Mouse (Mus musculus) embryonic facial prominence, embryonic 14.5 days (tissue): ENCODE measurements around the gene Filip1l. TPM values are rescaled to one million over a fixed set of nuclear protein-coding genes. Genes with fewer than 3 reads are reported as not detected.

ENCODE experiments used
- ATAC-seq: fragments of 200-750 bp; cut with Nextera tagmentation; 2 replicates; pipeline ENCODE4 v1.8.0; 2017; ENCODE audit warnings: low read depth, moderate number of reproducible peaks, moderate TSS enrichment
- DNase-seq: peaks from one replicate; pipeline ENCODE4 v3.0.0-alpha.2; 2015; ENCODE audit warnings: low spot score
- H3K27ac ChIP-seq: fragments of 300-500 bp; sonication (generic); replicated peaks from 2 replicates; pipeline ENCODE4 v1.5.1; 2014; ENCODE audit warnings: low read depth, mild to moderate bottlenecking, low read length, moderate library complexity
- H3K27me3 ChIP-seq: fragments of 300-500 bp; sonication (generic); replicated peaks from 2 replicates; pipeline ENCODE4 v1.6.1; 2014; ENCODE audit warnings: low read length; ENCODE audit not compliant: control insufficient read depth, insufficient read depth
- H3K36me3 ChIP-seq: fragments of 300-500 bp; sonication (generic); 2 replicates; pipeline ENCODE4 v1.6.1; 2014; ENCODE audit warnings: low read length, mixed read lengths; ENCODE audit not compliant: control insufficient read depth, insufficient read depth
- H3K4me1 ChIP-seq: fragments of 300-500 bp; sonication (generic); 2 replicates; pipeline ENCODE4 v1.6.1; 2014; ENCODE audit warnings: antibody characterized with exemption, low read length; ENCODE audit not compliant: control insufficient read depth, insufficient read depth
- H3K4me2 ChIP-seq: fragments of 300-500 bp; sonication (generic); 2 replicates; pipeline ENCODE4 v1.6.1; 2014; ENCODE audit warnings: low read depth, mild to moderate bottlenecking, low read length, moderate library complexity, mixed read lengths
- H3K4me3 ChIP-seq: fragments of 300-500 bp; sonication (generic); 2 replicates; pipeline ENCODE4 v1.5.1; 2014; ENCODE audit warnings: low read depth, mild to moderate bottlenecking, low read length
- H3K9ac ChIP-seq: fragments of 300-500 bp; sonication (generic); 2 replicates; pipeline ENCODE4 v1.6.1; 2014; ENCODE audit warnings: low read depth, mild to moderate bottlenecking, low read length, moderate library complexity, mixed read lengths
- H3K9me3 ChIP-seq: fragments of 300-500 bp; sonication (generic); 2 replicates; pipeline ENCODE4 v1.6.1; 2016; ENCODE audit warnings: low read length; ENCODE audit not compliant: control insufficient read depth
- WGBS: fragments of 180-500 bp; shearing (Covaris S2); extraction: QIAGEN DNeasy Blood & Tissue Kit; methylation state at CpG from one replicate; pipeline ENCODE4 v1.1.7; 2014; 5-methylcytosine and 5-hydroxymethylcytosine counted together
- polyA plus RNA-seq: library from polyadenylated mRNA; unstranded; fragments of >200 nt; fragmentation: Nextera tagmentation; extraction: Ambion mirVana; gene quantifications from 2 replicates; pipeline ENCODE4 v1.2.1, GENCODE M21; 2014

The Filip1l gene
- polyA plus RNA-seq, 1 experiment from 2014 or later = 30.2 TPM

- Histone ChIP-seq H3K9me3 (peaks cover 5% of the 10 kb centered on the region; the same call in 1 of the 2 replicates), H3K36me3 (no peaks in the 10 kb centered on the region), H3K27me3 (no peaks in the 10 kb centered on the region), H3K4me2 (no peak overlapping the region), H3K4me3 (no peak overlapping the region), H3K27ac (no peak overlapping the region; the same call in 1 of the 2 replicates), H3K4me1 (peaks cover 6% of the 10 kb centered on the region; the same call in 1 of the 2 replicates), H3K9ac (no peak overlapping the region)
- DNase-seq (peak; percentile 85), ATAC-seq (peak; percentile 89)
- 52% methylated on average over 2 of the region's 2 CpGs for WGBS
These were observed 125.6 kb downstream of the Filip1l start for GRCm38 (mm10) chr16:57478451-57478850.

GRCm38 (mm10) chr16:57479776-57480175 lies 126.9 kb downstream of the Filip1l start:
- ATAC-seq (no peak), DNase-seq (no peak)
- no peaks in the 10 kb centered on the region for H3K4me1 ChIP-seq
- H3K9me3 ChIP-seq = peaks cover 5% of the 10 kb centered on the region; the same call in 1 of the 2 replicates
- no peaks in the 10 kb centered on the region for H3K27me3 ChIP-seq
- WGBS = 71% methylated on average over 5 of the region's 5 CpGs
- no peak overlapping the region for H3K4me3 ChIP-seq
- H3K27ac ChIP-seq = no peak overlapping the region
- no peak overlapping the region for H3K4me2 ChIP-seq
- H3K36me3 ChIP-seq = no peaks in the 10 kb centered on the region
- H3K9ac ChIP-seq = no peak overlapping the region

GRCm38 (mm10) chr16:57482264-57482663 lies 129.4 kb downstream of the Filip1l start:
- H3K4me1 ChIP-seq = peaks cover 5% of the 10 kb centered on the region; the same call in 1 of the 2 replicates
- H3K4me2 ChIP-seq = no peak overlapping the region
- DNase-seq (no peak), ATAC-seq (no peak)
- H3K9me3 ChIP-seq = no peaks in the 10 kb centered on the region
- no peak overlapping the region for H3K27ac ChIP-seq
- H3K4me3 ChIP-seq = no peak overlapping the region
- H3K9ac ChIP-seq = no peak overlapping the region
- WGBS = 71% methylated on average over 6 of the region's 6 CpGs
- no peaks in the 10 kb centered on the region for H3K36me3 ChIP-seq
- no peaks in the 10 kb centered on the region for H3K27me3 ChIP-seq

- H3K27ac ChIP-seq = no peak overlapping the region
- H3K9ac ChIP-seq = no peak overlapping the region
- ATAC-seq (no peak), DNase-seq (no peak)
- no peak overlapping the region for H3K4me2 ChIP-seq
- no peak overlapping the region for H3K4me3 ChIP-seq
- peaks cover 6% of the 10 kb centered on the region; the same call in 1 of the 2 replicates for H3K4me1 ChIP-seq
- no peaks in the 10 kb centered on the region for H3K27me3 ChIP-seq
- 68% methylated on average over 4 of the region's 4 CpGs for WGBS
- no peaks in the 10 kb centered on the region for H3K9me3 ChIP-seq
- no peaks in the 10 kb centered on the region for H3K36me3 ChIP-seq
These were observed 130.0 kb downstream of the Filip1l start for GRCm38 (mm10) chr16:57482911-57483310.

GRCm38 (mm10) chr16:57483503-57483902 lies 130.6 kb downstream of the Filip1l start:
- ATAC-seq (no peak), DNase-seq (no peak)
- H3K9me3 ChIP-seq = no peaks in the 10 kb centered on the region
- no peaks in the 10 kb centered on the region for H3K27me3 ChIP-seq
- peaks cover 7% of the 10 kb centered on the region; the same call in 1 of the 2 replicates for H3K4me1 ChIP-seq
- H3K9ac ChIP-seq = no peak overlapping the region
- WGBS = 76% methylated on average over 2 of the region's 2 CpGs
- H3K36me3 ChIP-seq = no peaks in the 10 kb centered on the region
- no peak overlapping the region for H3K4me2 ChIP-seq
- H3K27ac ChIP-seq = no peak overlapping the region
- H3K4me3 ChIP-seq = no peak overlapping the region

- WGBS = 65% methylated on average over 12 of the region's 12 CpGs
- Histone ChIP-seq H3K4me3 (no peak overlapping the region), H3K9ac (no peak overlapping the region), H3K9me3 (no peaks in the 10 kb centered on the region), H3K36me3 (no peaks in the 10 kb centered on the region), H3K27me3 (no peaks in the 10 kb centered on the region), H3K4me1 (peaks cover 7% of the 10 kb centered on the region; the same call in 1 of the 2 replicates), H3K4me2 (no peak overlapping the region), H3K27ac (no peak overlapping the region)
- DNase-seq (no peak), ATAC-seq (no peak)
These were observed 131.3 kb downstream of the Filip1l start for GRCm38 (mm10) chr16:57484043-57484795.

- WGBS = 78% methylated on average over 9 of the region's 9 CpGs
- ATAC-seq (no peak), DNase-seq (no peak)
- Histone ChIP-seq H3K4me3 (no peak overlapping the region), H3K27me3 (no peaks in the 10 kb centered on the region), H3K27ac (no peak overlapping the region), H3K4me2 (no peak overlapping the region), H3K9me3 (no peaks in the 10 kb centered on the region), H3K9ac (no peak overlapping the region), H3K4me1 (peaks cover 7% of the 10 kb centered on the region; the same call in 1 of the 2 replicates), H3K36me3 (no peaks in the 10 kb centered on the region)
These were observed 132.4 kb downstream of the Filip1l start for GRCm38 (mm10) chr16:57485265-57485664.

- no peaks in the 10 kb centered on the region for H3K27me3 ChIP-seq
- no peak overlapping the region for H3K9ac ChIP-seq
- 0 out of 2 replicates have a peak overlapping the region, but pooled peaks have one; percentile 4 for H3K27ac ChIP-seq
- DNase-seq (no peak), ATAC-seq (no peak)
- H3K4me1 ChIP-seq = peaks cover 7% of the 10 kb centered on the region; the same call in 1 of the 2 replicates
- H3K4me2 ChIP-seq = no peak overlapping the region
- H3K4me3 ChIP-seq = no peak overlapping the region
- no peaks in the 10 kb centered on the region for H3K9me3 ChIP-seq
- H3K36me3 ChIP-seq = no peaks in the 10 kb centered on the region
- 88% methylated on average over 5 of the region's 5 CpGs for WGBS
These were observed 133.4 kb downstream of the Filip1l start for GRCm38 (mm10) chr16:57486266-57486665.

GRCm38 (mm10) chr16:57488661-57489060 lies 135.8 kb downstream of the Filip1l start:
- H3K27ac ChIP-seq = no peak overlapping the region
- H3K27me3 ChIP-seq = no peaks in the 10 kb centered on the region
- H3K4me1 ChIP-seq = peaks cover 7% of the 10 kb centered on the region; the same call in 1 of the 2 replicates
- ATAC-seq (no peak), DNase-seq (no peak)
- H3K9me3 ChIP-seq = no peaks in the 10 kb centered on the region
- H3K4me3 ChIP-seq = no peak overlapping the region
- H3K36me3 ChIP-seq = no peaks in the 10 kb centered on the region
- no peak overlapping the region for H3K9ac ChIP-seq
- H3K4me2 ChIP-seq = no peak overlapping the region
